Mouse (Mus musculus): ENCODE results near the gene Tssk1. TPM values are rescaled to one million over a fixed set of nuclear protein-coding genes. Genes with fewer than 3 reads are reported as not detected.
A peak's percentile ranks its signal among the peaks of the same experiment; 100 is the strongest.

The Tssk1 gene
- polyA plus RNA-seq, 1 experiment, result 0.14 TPM

DNA sequence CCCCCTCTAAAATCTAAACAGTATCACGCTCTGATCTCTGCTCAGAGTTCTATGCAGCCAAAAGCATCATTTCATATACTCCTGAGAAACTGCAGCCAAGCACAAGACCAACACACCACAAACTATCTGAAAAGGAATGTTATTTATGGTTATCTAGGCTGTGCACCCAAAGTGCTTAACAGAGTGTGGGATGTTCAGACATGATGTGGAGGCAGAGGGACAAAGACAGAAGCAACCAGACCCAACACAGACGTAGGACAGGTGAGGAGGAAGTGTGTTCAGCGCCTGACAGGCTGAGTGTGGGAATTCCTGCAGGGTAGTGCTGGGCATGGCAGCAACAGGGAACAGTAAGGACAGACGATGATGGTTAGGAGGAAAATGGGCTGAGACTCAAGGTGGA lies 14.5 kb upstream of the Tssk1 start:
- H3K27ac ChIP-seq (ENCODE audit: insufficient read depth, low read depth, low read length), result no peak overlapping the region
- H3K4me3 ChIP-seq (ENCODE audit: insufficient read depth, low read depth, low read length), result no peak overlapping the region
- no peak for TF ChIP-seq CTCF (conservative IDR thresholded peaks at IDR 0.05; ENCODE audit: insufficient read depth, insufficient read length, low read depth, low read length)
- no peak for TF ChIP-seq POLR2A (IDR thresholded peaks at IDR 0.05; ENCODE audit: low read depth, low read length)
- 83% methylated on average over 4 of the region's 4 CpGs for WGBS
- no peak for DNase-seq
- H3K4me1 ChIP-seq (ENCODE audit: control insufficient read depth, insufficient read depth, low read length), result peaks cover 11% of the 10 kb centered on the region; the same call in 1 of the 2 replicates
- no peaks in the 10 kb centered on the region for H3K36me3 ChIP-seq (ENCODE audit: control insufficient read depth, insufficient read depth, low read length)
- no peaks in the 10 kb centered on the region for H3K27me3 ChIP-seq (replicated peaks; ENCODE audit: control insufficient read depth, insufficient read depth, low read length)

DNA sequence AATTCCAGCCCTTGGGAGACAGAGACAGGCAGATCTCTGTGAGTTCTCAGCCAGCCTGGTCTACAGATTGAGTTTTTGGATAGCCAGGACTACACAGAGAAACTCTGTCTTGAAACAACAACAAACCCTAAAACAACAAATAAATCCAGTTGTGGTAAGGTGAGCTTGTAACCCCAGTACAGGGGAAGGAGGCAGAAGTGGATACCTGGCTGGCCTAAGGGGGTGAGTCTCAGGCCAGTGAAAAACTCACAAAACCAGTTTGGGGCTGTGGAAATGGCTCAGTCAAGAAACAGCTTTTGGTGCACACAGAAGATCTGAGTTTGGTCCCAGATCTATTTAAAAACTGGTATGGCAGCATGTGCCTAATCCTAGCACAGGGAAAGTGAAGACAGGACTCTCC lies 11.8 kb upstream of the Tssk1 start:
- no peaks in the 10 kb centered on the region for H3K27me3 ChIP-seq (replicated peaks; ENCODE audit: control insufficient read depth, insufficient read depth, low read length)
- H3K4me3 ChIP-seq (ENCODE audit: insufficient read depth, low read depth, low read length), result no peak overlapping the region
- no peak overlapping the region for H3K27ac ChIP-seq (ENCODE audit: insufficient read depth, low read depth, low read length)
- TF ChIP-seq CTCF (conservative IDR thresholded peaks at IDR 0.05; ENCODE audit: insufficient read depth, insufficient read length, low read depth, low read length), result no peak
- no peak for TF ChIP-seq POLR2A (IDR thresholded peaks at IDR 0.05; ENCODE audit: low read depth, low read length)
- H3K4me1 ChIP-seq (ENCODE audit: control insufficient read depth, insufficient read depth, low read length), result peaks cover 11% of the 10 kb centered on the region
- H3K36me3 ChIP-seq (ENCODE audit: control insufficient read depth, insufficient read depth, low read length), result no peaks in the 10 kb centered on the region; the same call in 1 of the 2 replicates
- DNase-seq, result peak; percentile 17

DNA sequence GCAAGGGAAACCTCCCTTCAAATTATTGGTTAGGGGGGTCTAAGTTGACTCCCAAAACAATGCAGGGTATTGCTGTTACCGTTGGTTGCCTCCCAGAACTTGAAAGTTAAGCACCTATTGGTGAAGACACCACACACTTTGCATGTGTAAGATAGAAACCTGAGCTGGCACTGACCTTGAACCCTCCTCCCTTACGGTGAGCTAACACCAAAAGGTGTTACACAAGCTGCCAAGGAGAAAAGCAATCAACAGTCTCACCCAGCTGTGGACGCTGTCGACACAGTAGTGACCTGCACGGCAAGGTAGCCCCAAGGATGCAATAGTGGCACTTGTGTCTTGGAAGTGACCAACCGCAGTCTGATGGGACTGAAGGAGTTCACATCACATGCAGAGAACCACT lies 9.9 kb upstream of the Tssk1 start:
- Histone ChIP-seq H3K4me3 (ENCODE audit: insufficient read depth, low read depth, low read length) (no peak overlapping the region), H3K36me3 (ENCODE audit: control insufficient read depth, insufficient read depth, low read length) (no peaks in the 10 kb centered on the region; the same call in 1 of the 2 replicates), H3K4me1 (ENCODE audit: control insufficient read depth, insufficient read depth, low read length) (peaks cover 11% of the 10 kb centered on the region), H3K27ac (ENCODE audit: insufficient read depth, low read depth, low read length) (no peak overlapping the region), H3K27me3 (replicated peaks; ENCODE audit: control insufficient read depth, insufficient read depth, low read length) (no peaks in the 10 kb centered on the region)
- DNase-seq, result no peak
- 43% methylated on average over 6 of the region's 6 CpGs for WGBS
- TF ChIP-seq POLR2A (IDR thresholded peaks at IDR 0.05; ENCODE audit: low read depth, low read length) (no peak), CTCF (conservative IDR thresholded peaks at IDR 0.05; ENCODE audit: insufficient read depth, insufficient read length, low read depth, low read length) (no peak)

DNA sequence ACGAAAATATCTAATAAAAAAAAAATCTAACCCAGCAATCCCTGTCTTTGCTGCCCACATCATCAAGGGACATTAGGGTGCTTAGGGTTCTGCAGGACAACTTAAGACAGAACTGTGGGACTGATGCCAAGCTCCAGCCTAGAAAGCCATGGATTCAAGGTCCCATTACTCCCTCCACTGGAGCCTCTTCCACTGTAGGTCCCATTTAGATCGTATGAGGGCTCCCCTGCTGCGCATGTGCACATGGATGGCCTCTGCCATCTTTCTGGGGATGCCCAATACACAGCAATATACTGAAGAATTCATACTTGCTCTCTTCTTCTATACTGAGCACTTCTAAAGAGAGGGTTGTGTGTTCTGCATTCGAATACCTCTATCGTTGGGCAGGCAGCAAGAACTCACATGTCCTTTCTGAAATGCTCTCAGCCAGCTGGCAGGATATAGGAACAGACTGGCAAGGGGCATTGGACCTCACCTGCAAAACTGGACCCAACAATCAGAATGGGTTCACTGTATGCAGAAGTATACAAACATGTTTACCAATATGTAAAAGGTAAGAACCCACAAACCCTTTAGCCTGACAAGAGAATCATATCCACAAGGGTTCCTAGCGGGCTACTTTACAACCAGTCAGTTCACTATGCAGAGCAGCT lies 4.2 kb upstream of the Tssk1 start:
- Histone ChIP-seq H3K4me1 (ENCODE audit: control insufficient read depth, insufficient read depth, low read length) (peaks cover 22% of the 10 kb centered on the region), H3K4me3 (ENCODE audit: insufficient read depth, low read depth, low read length) (no peak overlapping the region), H3K27me3 (replicated peaks; ENCODE audit: control insufficient read depth, insufficient read depth, low read length) (no peaks in the 10 kb centered on the region), H3K36me3 (ENCODE audit: control insufficient read depth, insufficient read depth, low read length) (no peaks in the 10 kb centered on the region), H3K27ac (ENCODE audit: insufficient read depth, low read depth, low read length) (no peak overlapping the region)
- TF ChIP-seq CTCF (conservative IDR thresholded peaks at IDR 0.05; ENCODE audit: insufficient read depth, insufficient read length, low read depth, low read length) (no peak), POLR2A (IDR thresholded peaks at IDR 0.05; ENCODE audit: low read depth, low read length) (no peak)
- DNase-seq, result no peak
- 77% methylated on average over 6 of the region's 6 CpGs for WGBS

DNA sequence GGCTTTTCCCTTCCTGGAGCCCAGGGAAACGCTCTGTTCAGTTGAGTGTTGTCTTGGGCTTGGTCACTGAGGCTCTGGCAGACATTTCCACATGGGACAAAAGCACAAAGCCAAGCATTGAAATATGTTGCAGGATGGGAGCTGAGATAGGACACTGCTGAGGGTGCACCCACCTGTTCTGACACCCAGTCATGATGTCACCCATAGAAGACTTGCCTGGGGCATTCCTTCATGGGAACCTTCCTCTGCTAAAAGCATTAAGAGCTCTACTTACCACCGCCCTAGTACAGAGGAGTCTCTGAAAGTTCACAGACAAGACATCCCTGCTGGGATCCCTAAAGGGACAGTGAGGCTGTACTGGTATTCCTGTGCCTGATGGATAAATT lies 3.7 kb upstream of the Tssk1 start:
- Histone ChIP-seq H3K27me3 (replicated peaks; ENCODE audit: control insufficient read depth, insufficient read depth, low read length) (no peaks in the 10 kb centered on the region), H3K4me3 (ENCODE audit: insufficient read depth, low read depth, low read length) (peak overlapping the region; percentile 85), H3K4me1 (ENCODE audit: control insufficient read depth, insufficient read depth, low read length) (peaks cover 21% of the 10 kb centered on the region), H3K36me3 (ENCODE audit: control insufficient read depth, insufficient read depth, low read length) (no peaks in the 10 kb centered on the region), H3K27ac (ENCODE audit: insufficient read depth, low read depth, low read length) (no peak overlapping the region)
- 35% methylated on average over 2 of the region's 2 CpGs for WGBS
- no peak for TF ChIP-seq CTCF (conservative IDR thresholded peaks at IDR 0.05; ENCODE audit: insufficient read depth, insufficient read length, low read depth, low read length)
- TF ChIP-seq POLR2A (IDR thresholded peaks at IDR 0.05; ENCODE audit: low read depth, low read length), result no peak
- DNase-seq, result no peak

DNA sequence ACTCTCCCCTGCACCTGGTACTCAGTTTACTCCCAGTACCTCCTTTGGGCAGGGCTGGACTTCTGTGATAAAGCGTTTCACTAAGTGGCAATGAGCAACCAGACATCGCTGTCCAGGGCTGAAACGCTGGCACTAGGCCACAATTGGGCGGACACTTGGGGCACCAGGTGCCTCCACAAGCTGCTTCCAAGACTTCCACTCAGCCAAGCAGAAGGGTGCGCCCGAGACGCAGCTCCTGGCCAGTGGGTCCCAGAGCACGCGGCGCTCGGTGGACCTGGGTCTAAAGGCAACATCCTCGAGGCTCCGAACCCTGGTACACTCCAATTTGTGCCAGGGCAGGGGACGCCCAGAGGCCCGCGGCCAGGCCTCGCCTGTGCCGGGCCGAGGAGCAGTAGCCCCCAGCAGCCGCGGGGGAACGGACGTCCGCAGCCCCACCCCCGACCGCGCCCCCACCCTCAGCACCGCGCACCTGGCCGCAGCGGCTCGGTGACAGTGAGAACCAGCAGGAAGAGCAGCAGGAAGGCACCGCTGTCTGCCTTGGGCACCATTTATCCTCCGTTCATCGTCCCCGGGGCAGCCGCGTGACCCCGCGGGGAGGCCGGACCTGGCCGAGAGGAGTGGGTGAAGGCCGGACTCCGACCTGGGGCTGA lies 3.0 kb upstream of the Tssk1 start:
- DNase-seq, result peak; percentile 94
- Histone ChIP-seq H3K4me1 (ENCODE audit: control insufficient read depth, insufficient read depth, low read length) (peaks cover 16% of the 10 kb centered on the region), H3K36me3 (ENCODE audit: control insufficient read depth, insufficient read depth, low read length) (no peaks in the 10 kb centered on the region), H3K27ac (ENCODE audit: insufficient read depth, low read depth, low read length) (peak overlapping the region; percentile 94), H3K27me3 (replicated peaks; ENCODE audit: control insufficient read depth, insufficient read depth, low read length) (no peaks in the 10 kb centered on the region), H3K4me3 (ENCODE audit: insufficient read depth, low read depth, low read length) (peak overlapping the region; percentile 85)
- 1% methylated on average over 44 of the region's 44 CpGs for WGBS
- TF ChIP-seq CTCF (conservative IDR thresholded peaks at IDR 0.05; ENCODE audit: insufficient read depth, insufficient read length, low read depth, low read length) (no peak), POLR2A (IDR thresholded peaks at IDR 0.05; ENCODE audit: low read depth, low read length) (no peak)

DNA sequence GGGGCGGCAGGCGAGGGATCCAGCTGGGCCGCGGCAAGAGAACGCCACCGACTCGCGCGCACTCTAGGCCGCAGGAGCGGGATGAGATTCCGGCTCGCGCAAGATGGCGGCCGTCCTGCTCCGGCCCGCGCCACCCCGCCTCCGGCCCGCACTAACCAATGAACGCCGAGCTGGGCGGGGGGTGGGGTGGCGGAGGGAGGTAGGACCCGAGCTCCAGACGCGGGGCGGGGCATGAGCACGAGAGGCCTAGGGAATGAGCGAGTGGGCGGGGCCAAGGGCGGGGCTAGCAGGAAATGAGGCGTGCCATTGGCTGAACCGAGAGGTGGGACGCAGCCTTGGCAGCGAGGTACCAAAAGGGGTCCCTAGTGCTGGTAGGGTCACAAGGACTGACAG lies 2.5 kb upstream of the Tssk1 start, which contains the start of gene Gm20518:
Gene Gm20518, minus strand, starts transcription at position 105 of the 393 bp plus-strand sequence.
- Histone ChIP-seq H3K4me3 (ENCODE audit: insufficient read depth, low read depth, low read length) (peak within 1 kb of the TSS; percentile 85), H3K36me3 (ENCODE audit: control insufficient read depth, insufficient read depth, low read length) (no peaks in the 10 kb centered on the region), H3K4me1 (ENCODE audit: control insufficient read depth, insufficient read depth, low read length) (peaks cover 16% of the 10 kb centered on the region), H3K27me3 (replicated peaks; ENCODE audit: control insufficient read depth, insufficient read depth, low read length) (no peaks in the 10 kb centered on the region), H3K27ac (ENCODE audit: insufficient read depth, low read depth, low read length) (peak within 1 kb of the TSS; percentile 94)
- TF ChIP-seq CTCF (conservative IDR thresholded peaks at IDR 0.05; ENCODE audit: insufficient read depth, insufficient read length, low read depth, low read length), result no peak
- peak; percentile 62 for TF ChIP-seq POLR2A (IDR thresholded peaks at IDR 0.05; ENCODE audit: low read depth, low read length)
- WGBS, result under 1% methylated on average over 35 of the region's 38 CpGs
- peak; percentile 99 for DNase-seq

Measured in kidney, adult 2 months (tissue).